Mouse (Mus musculus): ENCODE results near the gene Phf12.

Gene Phf12

DNA sequence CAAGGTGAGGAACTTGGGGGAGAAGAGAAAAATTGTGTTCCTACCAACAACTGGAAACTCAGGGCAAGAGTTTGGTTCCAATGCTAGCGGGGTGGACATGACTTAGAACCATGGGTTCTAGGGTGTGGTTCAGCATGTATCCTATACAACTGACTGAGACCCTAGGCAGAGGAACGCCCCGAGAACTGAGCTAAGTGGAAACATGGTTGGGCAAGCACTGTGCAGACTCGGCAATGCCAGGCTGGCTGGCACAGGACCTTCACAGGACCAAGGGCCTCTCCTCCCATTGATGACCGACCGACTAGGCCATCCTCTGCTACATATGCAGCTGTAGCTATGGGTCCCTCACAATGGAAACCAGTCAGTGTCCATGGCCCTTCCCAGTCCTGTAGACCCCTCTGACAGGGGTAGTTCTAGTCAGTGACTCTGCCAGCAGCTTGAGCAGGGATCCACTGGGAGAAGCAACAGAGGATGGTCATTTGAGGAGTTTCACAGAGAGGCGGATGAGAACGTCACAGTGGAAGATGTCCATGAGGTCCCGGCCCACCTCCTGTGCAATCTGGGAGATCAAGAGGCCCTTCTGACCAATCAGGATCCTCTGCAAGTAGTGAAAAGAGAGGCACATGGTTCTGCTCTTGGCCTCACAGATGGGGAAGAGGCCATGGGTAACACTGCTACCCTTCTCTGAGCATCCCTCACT lies 91.2 kb downstream of the Phf12 start:
- no peak for DNase-seq (ENCODE audit: low spot score)

DNA sequence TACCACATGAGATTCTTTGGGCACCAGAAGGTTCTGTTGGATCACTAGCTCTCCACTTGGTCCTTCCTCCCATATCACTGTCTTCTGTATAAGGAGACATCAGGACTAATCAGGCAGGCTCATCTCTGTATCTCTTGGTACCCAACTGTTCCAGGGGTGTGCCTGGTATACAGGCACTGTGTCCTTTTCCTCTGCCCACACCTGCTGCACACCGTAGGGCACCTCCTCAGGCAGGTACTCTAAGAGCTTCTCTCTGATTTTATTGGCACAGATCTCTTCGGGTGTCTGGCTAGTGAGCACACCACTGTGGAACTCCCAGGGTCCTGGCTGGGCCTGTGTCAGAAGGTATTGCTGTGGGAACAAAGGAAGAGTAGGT lies 91.7 kb downstream of the Phf12 start:
- DNase-seq (ENCODE audit: low spot score): no peak

DNA sequence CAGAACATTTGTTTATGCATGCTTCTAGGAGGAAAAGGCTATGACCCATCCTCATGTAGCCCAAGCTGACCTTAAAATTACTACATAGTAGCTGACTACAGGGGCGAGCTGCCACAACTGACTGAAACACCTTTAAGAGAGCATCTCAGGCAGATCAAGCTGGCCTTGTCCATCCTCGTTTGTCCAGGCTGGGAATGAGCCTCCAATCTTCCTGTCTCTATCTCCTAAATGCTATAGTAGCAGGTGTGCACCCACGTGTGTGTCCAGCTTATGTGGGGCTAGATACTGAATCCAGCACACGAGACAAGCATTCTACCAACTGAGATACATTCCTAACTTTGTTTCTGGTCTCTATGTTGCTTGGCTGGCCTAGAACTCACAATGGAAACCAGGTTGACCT lies 92.1 kb downstream of the Phf12 start:
- no peak for DNase-seq (ENCODE audit: low spot score)

All from layer of hippocampus, adult 11-12 months (tissue).